ENCODE assay signal across 24 mouse cellular contexts in the genomic region with DNA sequence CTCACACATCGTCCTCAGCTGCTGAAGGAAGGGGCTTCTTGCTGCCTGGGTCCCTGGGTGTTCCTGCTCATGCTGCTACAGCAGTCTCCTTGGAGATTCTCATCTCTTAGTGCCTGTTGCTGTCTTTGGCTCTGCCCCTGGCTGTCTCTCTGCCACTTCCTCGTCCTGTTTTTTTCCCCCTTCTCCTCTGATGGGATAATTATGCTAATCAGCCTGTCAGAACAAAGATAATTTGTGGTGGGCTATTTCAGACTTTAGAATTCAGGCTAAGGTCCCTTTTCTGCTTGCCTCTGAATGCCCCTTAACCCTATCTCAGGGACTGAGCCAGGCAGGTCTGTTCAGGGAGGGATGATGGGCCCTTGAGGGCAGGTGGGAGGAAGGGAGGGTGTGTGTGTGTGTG.
DNase-seq lines count a peak whose midpoint lies in the region; ATAC-seq lines count a peak whose summit lies in the region.
"Had no signal": no experiment of that assay in that cellular context is flagged by ENCODE, and none has a peak within 500 bp of the region (broad histone marks: within the 10 kb centered on the region; RNA-seq: fewer than 3 reads in every experiment).

No protein-coding gene starts in this region.

- WGBS in hindbrain, embryonic 13.5 days = 11% methylated on average over 2 of the region's 2 CpGs
- 26% methylated on average over 2 of the region's 2 CpGs for WGBS in hindbrain, embryonic 11.5 days
- 5% methylated on average over 2 of the region's 2 CpGs for WGBS in forebrain, embryonic 15.5 days

- H3K4me1 ChIP-seq in hindbrain, embryonic 13.5 days (replicated peaks) = peaks cover 80% of the 10 kb centered on the region
- no peaks in the 10 kb centered on the region for H3K4me1 ChIP-seq in hindbrain, embryonic 11.5 days (replicated peaks; ENCODE audit: control insufficient read depth, insufficient read depth, low read length)
- peaks cover 51% of the 10 kb centered on the region for H3K4me1 ChIP-seq in forebrain, embryonic 15.5 days

- H3K27me3 ChIP-seq in hindbrain, embryonic 13.5 days = peaks cover 8% of the 10 kb centered on the region; the same call in 1 of the 2 replicates
- no peaks in the 10 kb centered on the region for H3K27me3 ChIP-seq in hindbrain, embryonic 11.5 days (ENCODE audit: control insufficient read depth, insufficient read depth, low read length)
- no peaks in the 10 kb centered on the region for H3K27me3 ChIP-seq in forebrain, embryonic 15.5 days
- H3K27me3 ChIP-seq: hindbrain, embryonic 15.5 days had no signal

- ATAC-seq in hindbrain, embryonic 13.5 days (ENCODE audit: low FRiP score) = no peak
- no peak for ATAC-seq in hindbrain, embryonic 11.5 days (ENCODE audit: low FRiP score)
- ATAC-seq in forebrain, embryonic 15.5 days (replicated peaks) = 0 out of 2 replicates have a peak, but pooled peaks have one; percentile 34
- ATAC-seq: inflammation-experienced regulatory T-cells, adult 6 months; intestine, postnatal 0 days had no signal

- H3K4me3 ChIP-seq in hindbrain, embryonic 13.5 days = no peak overlapping the region
- H3K4me3 ChIP-seq in hindbrain, embryonic 11.5 days (ENCODE audit: low read depth, low read length) = no peak overlapping the region
- no peak overlapping the region for H3K4me3 ChIP-seq in forebrain, embryonic 15.5 days
- H3K4me3 ChIP-seq: embryonic facial prominence, embryonic 15.5 days; erythroblast, embryonic 14.5 days; gastrocnemius, adult 2 months; heart, embryonic 10.5 days; hindbrain, embryonic 15.5 days had no signal

- no peaks in the 10 kb centered on the region for H3K36me3 ChIP-seq in hindbrain, embryonic 13.5 days
- H3K36me3 ChIP-seq in hindbrain, embryonic 11.5 days (ENCODE audit: control insufficient read depth, insufficient read depth, low read length) = no peaks in the 10 kb centered on the region
- H3K36me3 ChIP-seq in forebrain, embryonic 15.5 days = no peaks in the 10 kb centered on the region
- H3K36me3 ChIP-seq: embryonic facial prominence, embryonic 15.5 days; heart, embryonic 10.5 days; hindbrain, embryonic 15.5 days had no signal

- H3K9ac ChIP-seq in hindbrain, embryonic 13.5 days = no peak overlapping the region; the same call in 1 of the 2 replicates
- no peak overlapping the region for H3K9ac ChIP-seq in hindbrain, embryonic 11.5 days (ENCODE audit: low read depth, low read length)
- no peak overlapping the region for H3K9ac ChIP-seq in forebrain, embryonic 15.5 days (replicated peaks)
- H3K9ac ChIP-seq: embryonic facial prominence, embryonic 15.5 days; hindbrain, embryonic 15.5 days had no signal

- H3K9me3 ChIP-seq in hindbrain, embryonic 13.5 days = no peaks in the 10 kb centered on the region
- no peaks in the 10 kb centered on the region for H3K9me3 ChIP-seq in hindbrain, embryonic 11.5 days (ENCODE audit: control insufficient read depth, low read length)
- no peaks in the 10 kb centered on the region for H3K9me3 ChIP-seq in forebrain, embryonic 15.5 days
- H3K9me3 ChIP-seq: embryonic facial prominence, embryonic 15.5 days; heart, embryonic 10.5 days; hindbrain, embryonic 15.5 days had no signal

- DNase-seq in hindbrain, embryonic 11.5 days (ENCODE audit: low spot score) = no peak
- peak; percentile 23 for DNase-seq in retina, postnatal 1 day
- DNase-seq in retina, embryonic 14.5 days (ENCODE audit: low spot score) = no peak
- no peak for DNase-seq in heart, adult 11 months
- no peak for DNase-seq in kidney, postnatal 10 days
- DNase-seq: adrenal gland, adult 2 months; adrenal gland, postnatal 25 days; cerebellum, adult 11 months; cerebellum, adult 8-10 months; cerebellum, postnatal 14 days; embryo, embryonic 11 days; gastrocnemius, adult 2 months; gastrocnemius, postnatal 25 days; heart, adult 18-20 months; heart, postnatal 10 days; heart, postnatal 4 days had no signal

- H3K27ac ChIP-seq in hindbrain, embryonic 13.5 days = peak overlapping the region; percentile 23; the same call in 1 of the 2 replicates
- H3K27ac ChIP-seq in hindbrain, embryonic 11.5 days (ENCODE audit: low read depth, low read length) = no peak overlapping the region
- 0 out of 2 replicates have a peak overlapping the region, but pooled peaks have one; percentile 6 for H3K27ac ChIP-seq in forebrain, embryonic 15.5 days (replicated peaks)
- H3K27ac ChIP-seq: embryonic facial prominence, embryonic 15.5 days; gastrocnemius, adult 2 months; heart, embryonic 10.5 days; hindbrain, embryonic 15.5 days had no signal

- no peak overlapping the region for H3K4me2 ChIP-seq in hindbrain, embryonic 13.5 days
- H3K4me2 ChIP-seq in hindbrain, embryonic 11.5 days (replicated peaks; ENCODE audit: low read depth, low read length) = no peak overlapping the region
- H3K4me2 ChIP-seq in forebrain, embryonic 15.5 days (replicated peaks) = no peak overlapping the region
- H3K4me2 ChIP-seq: embryonic facial prominence, embryonic 15.5 days; hindbrain, embryonic 15.5 days had no signal
